Mouse (Mus musculus) gastrocnemius, adult 2 months (tissue): ENCODE measurements at regions not wholly inside any gene's neighbourhood (a gene's known extent, or its start where the extent isn't known, plus 50 kb on each side); places are given as distances from the start of the nearest gene placed in this dataset.

ENCODE experiments used
- DNase-seq: peaks from one replicate; pipeline ENCODE4 v3.0.0; 2022
- H3K27ac ChIP-seq: fragments of 200-600 bp; 2 replicates; pipeline ENCODE4 v1.8.1; 2022; ENCODE audit warnings: mild to moderate bottlenecking
- H3K4me3 ChIP-seq: fragments of 200-600 bp; 2 replicates; pipeline ENCODE4 v1.8.1; 2022; ENCODE audit warnings: mild to moderate bottlenecking, moderate library complexity
- CTCF ChIP-seq: fragments of 200-600 bp; IDR thresholded peaks from 2 replicates; pipeline ENCODE4 v1.8.1; 2022; ENCODE audit warnings: antibody characterized with exemption, mild to moderate bottlenecking, moderate library complexity
- intact Hi-C: fragments of 180-260 bp; cut with DNase I; formaldehyde crosslinking; loops from one replicate; pipeline ENCODE4 v1.15.1; 2025

DNA sequence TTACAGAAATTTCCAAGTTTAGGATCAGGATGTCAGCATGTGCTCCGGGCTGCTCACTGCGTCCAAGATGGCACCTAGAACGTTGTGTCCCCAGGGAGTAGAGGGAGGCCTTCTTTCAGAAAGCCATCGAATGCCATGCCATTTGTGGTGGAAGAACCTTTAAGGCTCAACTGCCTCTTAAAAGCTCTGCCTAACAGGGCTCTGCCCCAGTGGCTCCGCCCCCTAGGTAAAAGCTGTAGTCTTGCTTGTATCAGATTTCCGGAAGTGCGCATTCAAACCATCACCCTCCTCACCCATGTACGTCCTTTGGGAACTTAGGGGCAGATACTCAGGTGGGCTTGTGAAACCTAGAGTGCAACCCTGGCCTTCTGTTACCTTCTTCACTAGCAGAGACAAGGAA lies 54.0 kb upstream of the Psmd7 start:
- Histone ChIP-seq H3K27ac (no peak overlapping the region), H3K4me3 (no peak overlapping the region)
- intact Hi-C loops = no loop called here
- no peak for TF ChIP-seq CTCF
- no peak for DNase-seq

DNA sequence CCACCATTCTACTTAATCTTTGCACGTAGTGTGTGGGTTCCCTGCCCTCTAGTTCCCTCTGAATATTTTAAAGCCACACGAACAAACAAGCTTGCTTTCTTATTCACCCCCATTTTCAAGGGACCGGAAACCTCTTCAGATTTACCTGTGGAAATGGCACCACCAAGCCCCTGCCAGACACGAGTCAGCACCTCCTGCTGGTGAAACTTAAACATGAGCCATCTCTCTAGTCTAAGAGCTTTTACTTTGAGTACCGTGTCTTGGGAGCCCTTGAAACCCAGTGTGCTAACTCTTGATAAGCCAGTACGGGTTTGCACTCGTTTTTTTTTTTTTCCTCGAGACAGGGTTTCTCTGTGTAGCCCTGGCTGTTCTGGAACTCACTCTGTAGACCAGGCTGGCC lies 59.7 kb upstream of the Psmd7 start:
- no peak overlapping the region for H3K27ac ChIP-seq
- no peak overlapping the region for H3K4me3 ChIP-seq
- DNase-seq = no peak
- TF ChIP-seq CTCF = no peak
- intact Hi-C loops = no loop called here

DNA sequence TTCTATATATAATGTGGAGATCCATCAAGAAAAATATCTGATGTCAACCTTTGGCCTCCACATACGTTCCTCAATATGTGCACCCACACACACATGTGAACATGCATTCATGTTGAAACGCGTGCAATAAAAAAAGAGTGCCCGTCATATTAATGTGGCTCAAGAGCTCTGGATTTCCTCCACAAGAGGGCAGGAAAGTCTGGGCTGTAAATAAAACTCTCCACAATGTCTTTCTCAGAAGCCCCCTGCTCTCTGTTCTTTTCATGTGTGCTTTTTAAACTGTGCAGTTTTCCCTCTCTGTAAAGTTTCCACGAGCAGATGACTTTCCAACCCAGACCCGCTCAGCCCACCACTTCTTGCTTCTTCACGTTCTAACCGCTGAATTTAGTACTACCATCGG lies 62.0 kb upstream of the Psmd7 start:
- no peak for DNase-seq
- Histone ChIP-seq H3K27ac (no peak overlapping the region), H3K4me3 (no peak overlapping the region)
- no peak; the same call in 1 of the 2 replicates for TF ChIP-seq CTCF
- intact Hi-C loops = no loop called here

DNA sequence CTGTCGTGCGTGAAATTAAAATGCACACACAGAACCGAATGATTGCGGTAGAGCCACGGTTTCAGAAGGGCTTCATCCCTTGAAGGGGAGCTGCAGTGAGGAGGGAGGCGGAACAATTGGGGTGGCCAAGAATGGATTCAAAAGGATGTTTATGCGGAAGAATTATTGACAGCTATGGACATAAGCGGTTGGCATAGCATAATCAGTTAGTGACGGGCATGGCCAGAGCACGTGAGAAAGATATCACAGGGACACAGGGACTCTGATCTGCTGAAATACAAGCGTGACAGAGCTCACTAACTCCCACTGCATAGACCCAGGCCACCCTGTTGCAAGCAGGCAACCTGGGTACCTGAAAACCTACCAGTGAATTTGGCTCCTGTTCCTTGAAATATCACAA lies 63.2 kb upstream of the Psmd7 start:
- intact Hi-C loops = no loop called here
- no peak for TF ChIP-seq CTCF
- H3K27ac ChIP-seq = no peak overlapping the region
- no peak for DNase-seq
- H3K4me3 ChIP-seq = peak overlapping the region; percentile 19

DNA sequence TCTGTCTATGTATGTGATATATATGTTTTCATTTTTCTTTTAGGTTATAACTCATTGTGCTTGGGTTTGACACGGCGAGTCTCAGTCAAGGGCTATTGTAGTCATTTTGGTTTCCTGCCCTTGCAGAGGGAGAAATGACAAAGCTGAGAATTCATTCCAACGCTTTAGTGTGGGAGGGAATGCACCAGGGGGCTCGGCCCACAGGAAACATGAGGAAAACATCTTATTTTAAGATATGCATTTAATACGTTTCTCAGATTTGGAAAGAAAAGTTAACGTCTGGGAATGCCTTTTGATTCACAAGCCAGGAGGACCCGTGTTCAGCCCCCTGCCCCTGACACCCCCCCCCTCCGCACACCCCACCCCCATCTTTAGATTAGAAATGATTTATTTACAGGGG lies 64.0 kb upstream of the Psmd7 start:
- TF ChIP-seq CTCF = no peak

DNA sequence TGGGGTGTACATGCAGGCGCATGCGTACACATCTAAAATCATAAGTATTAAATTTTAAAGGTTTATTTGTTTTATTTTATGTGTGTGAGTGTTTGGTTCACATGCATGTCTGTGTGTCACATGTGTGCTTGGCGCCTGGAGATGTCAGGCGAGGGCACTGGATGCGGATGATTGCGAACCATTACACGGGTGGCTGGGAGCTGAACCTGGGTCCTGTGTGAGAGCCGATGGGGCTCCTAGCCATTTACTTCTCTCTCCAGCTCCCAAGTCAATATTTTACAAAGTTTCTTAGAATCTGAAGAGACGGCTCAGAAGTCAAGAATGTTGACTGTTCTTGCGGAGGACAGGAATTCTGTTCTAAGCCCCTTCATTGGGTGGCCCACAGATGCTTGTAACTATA lies 65.4 kb upstream of the Psmd7 start:
- intact Hi-C loops = no loop called here
- no peak for DNase-seq
- TF ChIP-seq CTCF = no peak
- Histone ChIP-seq H3K27ac (no peak overlapping the region), H3K4me3 (no peak overlapping the region)

More for the DNA sequence above, 64.0 kb upstream of the Psmd7 start:
- no peak for DNase-seq
- peak overlapping the region; percentile 19; the same call in 1 of the 2 replicates for H3K4me3 ChIP-seq
- intact Hi-C loops = no loop called here
- H3K27ac ChIP-seq = no peak overlapping the region

DNA sequence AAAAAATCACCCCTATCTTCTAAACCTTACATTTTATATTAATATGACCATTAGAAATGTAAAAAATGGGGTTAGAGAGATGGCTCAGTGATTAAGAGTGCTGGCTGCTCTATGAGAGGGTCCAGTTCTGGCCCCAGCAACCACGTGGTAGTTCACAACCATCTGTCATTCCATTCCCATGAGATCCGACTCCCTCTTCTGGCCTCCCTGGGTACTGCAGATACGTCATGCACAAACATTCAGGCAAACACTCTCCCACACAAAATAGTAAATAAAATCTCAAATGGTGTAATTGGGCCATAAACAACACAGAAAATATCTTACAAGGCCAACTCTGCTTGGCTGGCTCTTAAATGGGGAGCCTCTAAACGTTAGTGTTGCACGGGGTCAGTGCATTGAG lies 68.4 kb upstream of the Psmd7 start:
- intact Hi-C loops = no loop called here
- Histone ChIP-seq H3K27ac (no peak overlapping the region), H3K4me3 (no peak overlapping the region)
- DNase-seq = no peak
- TF ChIP-seq CTCF = peak; percentile 13; the same call in 1 of the 2 replicates

DNA sequence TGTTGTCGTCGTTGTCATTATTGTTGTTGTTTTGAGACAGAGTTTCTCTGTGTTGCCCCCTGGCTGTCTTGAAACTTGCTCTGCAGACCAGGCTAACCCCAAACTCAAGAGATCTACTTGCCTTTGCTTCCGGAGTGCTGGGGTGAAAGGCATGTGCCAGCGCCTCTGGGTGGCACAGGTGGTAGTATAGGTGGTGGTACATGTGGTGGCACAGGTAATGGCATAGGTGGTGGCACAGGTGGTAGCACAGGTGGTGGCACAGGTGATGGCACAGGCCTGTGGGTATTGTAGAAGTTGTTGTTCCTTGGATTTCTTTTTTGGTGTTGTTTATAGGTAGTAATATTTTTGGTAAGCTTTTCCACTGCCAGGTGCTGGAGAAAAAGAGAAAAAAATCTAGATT lies 69.5 kb upstream of the Psmd7 start:
- no peak for TF ChIP-seq CTCF
- no peak overlapping the region for H3K4me3 ChIP-seq
- DNase-seq = no peak
- intact Hi-C loops = no loop called here
- H3K27ac ChIP-seq = no peak overlapping the region

DNA sequence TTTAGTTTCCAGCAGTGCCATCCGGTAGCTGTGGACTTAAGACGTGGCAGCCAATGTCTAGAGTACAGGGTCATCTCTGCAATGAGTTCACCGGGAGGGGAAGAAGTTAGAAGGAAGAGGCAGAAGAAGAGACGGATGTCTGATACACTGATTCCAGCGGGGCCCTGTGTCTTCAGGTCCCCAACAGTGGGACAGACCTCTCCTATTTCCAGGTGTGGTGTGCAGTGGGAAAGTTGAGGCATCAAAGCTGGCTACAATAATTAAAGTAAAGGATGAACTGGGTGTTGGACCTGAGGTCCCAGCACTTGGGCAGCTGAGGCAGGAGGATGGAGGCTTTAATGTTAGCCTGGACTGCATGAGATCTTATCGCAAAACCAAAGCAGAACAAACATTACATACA lies 70.1 kb upstream of the Psmd7 start:
- no peak for TF ChIP-seq CTCF
- Histone ChIP-seq H3K27ac (no peak overlapping the region), H3K4me3 (no peak overlapping the region)
- DNase-seq = no peak
- intact Hi-C loops = no loop called here

DNA sequence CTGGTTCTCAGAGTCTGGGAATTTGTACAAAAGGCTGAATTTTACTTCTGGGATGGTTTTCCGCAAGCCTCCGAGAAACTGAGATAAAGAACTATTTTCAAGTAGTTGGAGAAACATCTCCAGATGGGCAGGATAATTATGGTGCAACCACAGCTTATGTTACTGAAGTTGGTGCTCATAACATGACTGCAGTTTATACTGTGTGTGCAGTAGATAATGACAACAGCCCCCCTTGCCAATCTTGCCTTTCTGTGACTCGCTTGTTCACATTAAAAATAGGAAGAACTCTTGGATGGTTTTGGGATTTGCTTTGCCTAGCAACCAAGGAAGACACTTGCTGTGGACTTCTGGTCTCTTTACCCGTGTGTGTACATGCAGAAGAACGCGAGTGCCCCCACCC lies 72.4 kb upstream of the Psmd7 start:
- no peak overlapping the region for H3K27ac ChIP-seq
- no peak overlapping the region for H3K4me3 ChIP-seq
- TF ChIP-seq CTCF = no peak
- no peak for DNase-seq
- intact Hi-C loops = no loop called here

DNA sequence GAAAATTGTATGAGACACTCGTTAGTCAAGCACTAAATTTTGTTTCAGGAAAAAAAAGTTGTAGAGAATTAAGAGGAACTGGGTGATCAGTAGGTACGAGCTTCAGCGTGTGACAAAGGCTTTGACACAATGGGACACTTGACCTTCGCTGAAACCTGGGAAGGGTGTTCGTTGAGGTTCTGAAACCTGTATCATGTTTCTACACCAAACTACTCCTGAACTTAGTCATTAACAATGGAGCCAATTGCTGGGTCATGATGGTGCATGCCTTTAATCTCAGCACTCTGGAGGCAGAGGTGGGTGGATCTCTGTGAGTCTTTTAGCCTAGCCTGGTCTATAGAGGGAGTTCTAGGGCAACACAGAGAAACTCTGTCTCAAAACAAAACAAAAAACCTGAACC lies 81.3 kb upstream of the Psmd7 start:
- no peak overlapping the region for H3K4me3 ChIP-seq
- DNase-seq = no peak
- no peak overlapping the region for H3K27ac ChIP-seq
- no peak for TF ChIP-seq CTCF
- intact Hi-C loops = no loop called here

DNA sequence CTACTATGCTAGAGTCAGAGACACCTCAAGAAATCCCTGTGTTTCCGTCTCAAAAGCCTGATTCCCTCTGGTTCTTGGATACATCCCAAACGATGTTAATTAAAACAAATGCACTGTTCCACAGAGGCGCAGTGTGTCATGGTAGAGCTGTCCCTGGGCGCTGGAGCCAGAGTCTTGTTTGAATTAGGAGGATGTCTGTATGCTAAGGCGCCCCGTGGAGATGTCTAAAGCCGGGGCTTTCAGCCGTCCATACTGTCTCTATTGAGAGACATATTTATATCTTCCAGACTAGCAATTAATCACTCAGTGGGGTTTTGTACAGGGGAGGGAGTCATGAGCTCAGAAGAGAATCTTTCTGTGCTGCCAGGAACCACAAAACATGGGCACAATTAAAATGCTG lies 83.2 kb upstream of the Psmd7 start:
- Histone ChIP-seq H3K4me3 (no peak overlapping the region), H3K27ac (no peak overlapping the region)
- no peak for TF ChIP-seq CTCF
- intact Hi-C loops = no loop called here
- DNase-seq = no peak

DNA sequence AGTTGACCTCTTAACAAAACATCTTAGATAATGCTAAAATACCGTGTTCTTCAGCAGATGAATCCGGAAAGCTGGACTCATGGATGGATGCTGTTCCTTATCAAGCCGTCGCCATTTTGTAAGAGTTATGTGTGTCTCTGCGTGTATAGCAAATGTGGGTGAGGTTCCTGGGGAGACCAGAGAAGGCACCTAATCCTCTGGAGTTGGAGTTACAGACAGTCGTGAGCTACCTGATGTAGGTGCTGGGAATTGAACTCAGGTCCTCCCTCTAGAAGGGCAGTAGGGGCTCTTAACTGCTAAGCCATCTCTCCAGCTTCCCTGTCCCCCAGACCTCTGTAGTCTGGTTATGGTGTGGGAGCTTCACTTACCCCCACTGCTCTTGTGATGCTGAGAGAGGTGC lies 84.4 kb upstream of the Psmd7 start:
- DNase-seq = no peak
- Histone ChIP-seq H3K27ac (no peak overlapping the region), H3K4me3 (no peak overlapping the region)
- no peak for TF ChIP-seq CTCF
- intact Hi-C loops = no loop called here

DNA sequence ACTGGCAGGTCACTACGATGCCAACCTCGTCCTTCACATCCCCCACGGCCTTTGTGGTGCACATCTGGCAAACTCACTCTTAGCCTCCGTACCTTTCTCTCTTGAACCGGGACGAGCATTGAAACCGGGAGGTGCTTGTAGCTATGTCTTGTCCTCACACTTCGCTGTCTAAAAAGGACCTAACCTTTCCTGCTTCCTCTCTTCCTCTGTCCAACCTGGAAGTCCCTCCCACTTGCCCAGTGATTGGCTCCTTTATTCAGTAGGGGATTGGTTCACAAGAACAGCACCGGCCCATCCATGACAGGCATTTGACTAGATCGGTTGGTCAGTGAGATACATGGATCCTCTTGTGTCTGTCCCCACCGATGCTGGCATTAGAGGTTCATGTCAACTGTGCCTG lies 93.8 kb upstream of the Psmd7 start:
- no peak overlapping the region for H3K4me3 ChIP-seq
- H3K27ac ChIP-seq = no peak overlapping the region
- no peak for TF ChIP-seq CTCF
- no peak for DNase-seq
- intact Hi-C loops = no loop called here
